Mouse (Mus musculus) heart, embryonic 13.5 days (tissue): ENCODE measurements around the gene Hist1h2bl. TPM values are rescaled to one million over a fixed set of nuclear protein-coding genes. Genes with fewer than 3 reads are reported as not detected.
"Not testable (repeated sequence)": the region's sequence is repeated elsewhere in the genome, so short reads cannot be mapped to it uniquely, and the experiment has no call there.

Experiments used
- ATAC-seq: fragments of 200-750 bp; cut with Nextera tagmentation; 2 replicates; pipeline ENCODE4 v1.8.0; 2017; ENCODE audit warnings: moderate TSS enrichment; ENCODE audit not compliant: insufficient number of reproducible peaks, low FRiP score, low TSS enrichment; ENCODE audit errors: extremely low read depth
- H3K27ac ChIP-seq: fragments of 300-500 bp; sonication (generic); replicated peaks from 2 replicates; pipeline ENCODE4 v1.5.1; 2015; ENCODE audit warnings: moderate library complexity, mild to moderate bottlenecking, inconsistent platforms
- H3K27me3 ChIP-seq: fragments of 300-500 bp; sonication (generic); replicated peaks from 2 replicates; pipeline ENCODE4 v1.6.1; 2015; ENCODE audit warnings: mild to moderate bottlenecking, inconsistent platforms
- H3K36me3 ChIP-seq: fragments of 300-500 bp; sonication (generic); 2 replicates; pipeline ENCODE4 v1.6.1; 2015; ENCODE audit warnings: mild to moderate bottlenecking, inconsistent platforms
- H3K4me1 ChIP-seq: fragments of 300-500 bp; sonication (generic); 2 replicates; pipeline ENCODE4 v1.6.1; 2015; ENCODE audit warnings: inconsistent platforms
- H3K4me2 ChIP-seq: fragments of 300-500 bp; sonication (generic); 2 replicates; pipeline ENCODE4 v1.6.1; 2015; ENCODE audit warnings: inconsistent platforms, mild to moderate bottlenecking, moderate library complexity
- H3K4me3 ChIP-seq: fragments of 300-500 bp; sonication (generic); 2 replicates; pipeline ENCODE4 v1.5.1; 2015; ENCODE audit warnings: moderate library complexity, mild to moderate bottlenecking, inconsistent platforms
- H3K9ac ChIP-seq: fragments of 300-500 bp; sonication (generic); 2 replicates; pipeline ENCODE4 v1.6.1; 2015; ENCODE audit warnings: inconsistent platforms, mild to moderate bottlenecking, moderate library complexity
- H3K9me3 ChIP-seq: fragments of 300-500 bp; sonication (generic); 2 replicates; pipeline ENCODE4 v1.6.1; 2016; ENCODE audit warnings: inconsistent platforms
- WGBS: fragments of 180-500 bp; shearing (Covaris S2); methylation state at CpG from one replicate; pipeline ENCODE4 v1.1.7; 2015; ENCODE audit warnings: mixed read lengths; 5-methylcytosine and 5-hydroxymethylcytosine counted together
- polyA plus RNA-seq: library from polyadenylated mRNA; unstranded; fragments of >200 nt; fragmentation: Nextera tagmentation; extraction: Ambion mirVana; gene quantifications from 2 replicates; pipeline ENCODE4 v1.2.1, GENCODE M21; 2015

The Hist1h2bl gene
- polyA plus RNA-seq: 1.9 TPM in 1 of 2 replicates, not detected in the other

GRCm38 (mm10) chr13:21715864-21716539, at the start of gene Hist1h2bl, which contains the start of gene Hist1h2ai:
Hist1h2bl (minus strand) TSS chr13:21716143.
Hist1h2ai (plus strand) TSS chr13:21716422.
- not testable (repeated sequence) for H3K36me3 ChIP-seq, H3K9me3 ChIP-seq, H3K27me3 ChIP-seq
- peak within 1 kb of the TSS; percentile 91 for H3K27ac ChIP-seq
- ATAC-seq: peak; percentile 90
- peak within 1 kb of the TSS; percentile 55 for H3K4me3 ChIP-seq
- H3K4me2 ChIP-seq: peak within 1 kb of the TSS; percentile 72
- under 1% methylated on average over 30 of the region's 50 CpGs for WGBS
- H3K4me1 ChIP-seq: peaks cover 40% of the 10 kb centered on the region
- peak within 1 kb of the TSS; percentile 89 for H3K9ac ChIP-seq

GRCm38 (mm10) chr13:21755707-21756106, 39.8 kb upstream of the Hist1h2bl start:
- Histone ChIP-seq H3K4me3 (peak overlapping the region; percentile 58), H3K4me1 (peaks cover 38% of the 10 kb centered on the region), H3K9me3 (no peaks in the 10 kb centered on the region), H3K27me3 (no peaks in the 10 kb centered on the region), H3K4me2 (peak overlapping the region; percentile 81), H3K27ac (no peak overlapping the region), H3K36me3 (no peaks in the 10 kb centered on the region), H3K9ac (peak overlapping the region; percentile 66; the same call in 1 of the 2 replicates)
- 82% methylated on average over 1 of the region's 1 CpGs for WGBS
- ATAC-seq: no peak

- not testable (repeated sequence) for H3K36me3 ChIP-seq, ATAC-seq, H3K9me3 ChIP-seq, H3K27me3 ChIP-seq
- Histone ChIP-seq H3K4me1 (peaks cover 44% of the 10 kb centered on the region), H3K9ac (peak overlapping the region; percentile 84), H3K4me2 (peak overlapping the region; percentile 81), H3K27ac (peak overlapping the region; percentile 93), H3K4me3 (peak overlapping the region; percentile 58)
- WGBS: 0% methylated on average over 23 of the region's 26 CpGs
Measured at GRCm38 (mm10) chr13:21754294-21755001, 38.5 kb upstream of the Hist1h2bl start.

GRCm38 (mm10) chr13:21753524-21754285, 37.8 kb upstream of the Hist1h2bl start, which contains the start of the genes Hist1h2ak and Hist1h2bn:
Hist1h2ak (minus strand) TSS chr13:21753827.
Hist1h2bn (plus strand) TSS chr13:21754123.
- peak within 1 kb of the TSS; percentile 81 for H3K4me2 ChIP-seq
- H3K4me3 ChIP-seq: peak within 1 kb of the TSS; percentile 58
- H3K27me3 ChIP-seq, H3K36me3 ChIP-seq, H3K9me3 ChIP-seq: not testable (repeated sequence)
- WGBS: under 1% methylated on average over 48 of the region's 50 CpGs
- peak within 1 kb of the TSS; percentile 93 for H3K27ac ChIP-seq
- ATAC-seq: peak; percentile 81
- H3K4me1 ChIP-seq: peaks cover 51% of the 10 kb centered on the region
- H3K9ac ChIP-seq: peak within 1 kb of the TSS; percentile 84

- no peak for ATAC-seq
- peak overlapping the region; percentile 58 for H3K4me3 ChIP-seq
- H3K4me2 ChIP-seq: peak overlapping the region; percentile 81
- H3K27ac ChIP-seq: peak overlapping the region; percentile 93
- H3K4me1 ChIP-seq: peaks cover 55% of the 10 kb centered on the region
- peak overlapping the region; percentile 84 for H3K9ac ChIP-seq
- H3K9me3 ChIP-seq: no peaks in the 10 kb centered on the region
- WGBS: 3% methylated on average over 10 of the region's 10 CpGs
- H3K36me3 ChIP-seq: no peaks in the 10 kb centered on the region
- H3K27me3 ChIP-seq: no peaks in the 10 kb centered on the region
Measured at GRCm38 (mm10) chr13:21753051-21753523, 37.1 kb upstream of the Hist1h2bl start.

- Histone ChIP-seq H3K9me3 (no peaks in the 10 kb centered on the region), H3K27ac (peak overlapping the region; percentile 93), H3K4me2 (peak overlapping the region; percentile 81), H3K36me3 (no peaks in the 10 kb centered on the region), H3K4me3 (peak overlapping the region; percentile 58; the same call in 1 of the 2 replicates), H3K27me3 (no peaks in the 10 kb centered on the region), H3K9ac (peak overlapping the region; percentile 84), H3K4me1 (peaks cover 58% of the 10 kb centered on the region)
- no peak for ATAC-seq
- 38% methylated on average over 3 of the region's 3 CpGs for WGBS
Measured at GRCm38 (mm10) chr13:21752356-21752755, 36.4 kb upstream of the Hist1h2bl start.

GRCm38 (mm10) chr13:21751827-21752226, 35.9 kb upstream of the Hist1h2bl start:
- H3K4me1 ChIP-seq: peaks cover 59% of the 10 kb centered on the region
- peak overlapping the region; percentile 93 for H3K27ac ChIP-seq
- no peaks in the 10 kb centered on the region for H3K27me3 ChIP-seq
- no peak for ATAC-seq
- H3K36me3 ChIP-seq: no peaks in the 10 kb centered on the region
- no peaks in the 10 kb centered on the region for H3K9me3 ChIP-seq
- 30% methylated on average over 3 of the region's 3 CpGs for WGBS
- peak overlapping the region; percentile 81 for H3K4me2 ChIP-seq
- peak overlapping the region; percentile 84; the same call in 1 of the 2 replicates for H3K9ac ChIP-seq
- H3K4me3 ChIP-seq: no peak overlapping the region

- Histone ChIP-seq H3K4me1 (peaks cover 56% of the 10 kb centered on the region), H3K27me3 (no peaks in the 10 kb centered on the region), H3K4me2 (peak overlapping the region; percentile 81; the same call in 1 of the 2 replicates), H3K9ac (no peak overlapping the region), H3K36me3 (no peaks in the 10 kb centered on the region), H3K9me3 (no peaks in the 10 kb centered on the region), H3K27ac (peak overlapping the region; percentile 93), H3K4me3 (no peak overlapping the region)
- ATAC-seq: no peak
Measured at GRCm38 (mm10) chr13:21751417-21751816, 35.5 kb upstream of the Hist1h2bl start.

- not testable (repeated sequence) for H3K27me3 ChIP-seq, H3K9me3 ChIP-seq, H3K36me3 ChIP-seq
- Histone ChIP-seq H3K9ac (peak within 1 kb of the TSS; percentile 86), H3K4me3 (peak within 1 kb of the TSS; percentile 60), H3K27ac (peak within 1 kb of the TSS; percentile 94), H3K4me1 (peaks cover 50% of the 10 kb centered on the region), H3K4me2 (peak within 1 kb of the TSS; percentile 81)
- peak; percentile 64; the same call in 1 of the 2 replicates for ATAC-seq
- WGBS: under 1% methylated on average over 48 of the region's 56 CpGs
Measured at GRCm38 (mm10) chr13:21750159-21751017, 34.4 kb upstream of the Hist1h2bl start, which contains the start of gene Hist1h4k. Hist1h4k (minus strand) TSS chr13:21750505.
